Mouse (Mus musculus): Measurements from ENCODE around the gene Polr2h.
A peak's percentile ranks its signal among the peaks of the same experiment; 100 is the strongest.

Gene Polr2h

GRCm38 (mm10) chr16:20723247-20723646 is 5.8 kb downstream of the Polr2h start:
- no peak for DNase-seq

GRCm38 (mm10) chr16:20724338-20724748 is 6.9 kb downstream of the Polr2h start:
- DNase-seq = peak; percentile 54

- no peak for DNase-seq
These were observed 7.9 kb downstream of the Polr2h start for GRCm38 (mm10) chr16:20725321-20725720.

GRCm38 (mm10) chr16:20725750-20726149 is 8.3 kb downstream of the Polr2h start:
- DNase-seq = no peak

- no peak for DNase-seq
These were observed 8.9 kb downstream of the Polr2h start for GRCm38 (mm10) chr16:20726384-20726783.

- DNase-seq = peak; percentile 84
These were observed 12.8 kb downstream of the Polr2h start for GRCm38 (mm10) chr16:20730293-20730711.

GRCm38 (mm10) chr16:20731688-20732087 is 14.2 kb downstream of the Polr2h start:
- no peak for DNase-seq

GRCm38 (mm10) chr16:20732251-20732924 is 14.9 kb downstream of the Polr2h start:
- DNase-seq = no peak

GRCm38 (mm10) chr16:20732925-20733730 is 15.7 kb downstream of the Polr2h start, which contains the start of gene Chrd:
TSS of gene Chrd (plus strand) at chr16:20733127.
- peak; percentile 49 for DNase-seq

GRCm38 (mm10) chr16:20733731-20734730 is 16.6 kb downstream of the Polr2h start, which contains the start of gene Thpo:
TSS of gene Thpo (minus strand) at chr16:20734511.
- no peak for DNase-seq

GRCm38 (mm10) chr16:20735651-20736050 is 18.2 kb downstream of the Polr2h start:
- DNase-seq = no peak

GRCm38 (mm10) chr16:20736168-20736567 is 18.7 kb downstream of the Polr2h start:
- DNase-seq = no peak

GRCm38 (mm10) chr16:20736823-20737222 is 19.4 kb downstream of the Polr2h start:
- no peak for DNase-seq

- no peak for DNase-seq
These were observed 22.4 kb downstream of the Polr2h start for GRCm38 (mm10) chr16:20739845-20740244.

GRCm38 (mm10) chr16:20746641-20747040 is 29.2 kb downstream of the Polr2h start:
- no peak for DNase-seq

GRCm38 (mm10) chr16:20750518-20750917 is 33.1 kb downstream of the Polr2h start:
- DNase-seq = no peak

GRCm38 (mm10) chr16:20756052-20756451 is 38.6 kb downstream of the Polr2h start:
- DNase-seq = no peak

- no peak for DNase-seq
These were observed 39.9 kb downstream of the Polr2h start for GRCm38 (mm10) chr16:20757385-20757784.

- DNase-seq = no peak
These were observed 44.2 kb downstream of the Polr2h start for GRCm38 (mm10) chr16:20761681-20762080.

- DNase-seq = peak; percentile 21
These were observed 47.8 kb downstream of the Polr2h start for GRCm38 (mm10) chr16:20765244-20765643.
